Mouse (Mus musculus): Measurements from ENCODE around the gene Itga2. TPM values are rescaled to one million over a fixed set of nuclear protein-coding genes. Genes with fewer than 3 reads are reported as not detected.

Gene Itga2
- 3.3 TPM for total RNA-seq (2023)

DNA sequence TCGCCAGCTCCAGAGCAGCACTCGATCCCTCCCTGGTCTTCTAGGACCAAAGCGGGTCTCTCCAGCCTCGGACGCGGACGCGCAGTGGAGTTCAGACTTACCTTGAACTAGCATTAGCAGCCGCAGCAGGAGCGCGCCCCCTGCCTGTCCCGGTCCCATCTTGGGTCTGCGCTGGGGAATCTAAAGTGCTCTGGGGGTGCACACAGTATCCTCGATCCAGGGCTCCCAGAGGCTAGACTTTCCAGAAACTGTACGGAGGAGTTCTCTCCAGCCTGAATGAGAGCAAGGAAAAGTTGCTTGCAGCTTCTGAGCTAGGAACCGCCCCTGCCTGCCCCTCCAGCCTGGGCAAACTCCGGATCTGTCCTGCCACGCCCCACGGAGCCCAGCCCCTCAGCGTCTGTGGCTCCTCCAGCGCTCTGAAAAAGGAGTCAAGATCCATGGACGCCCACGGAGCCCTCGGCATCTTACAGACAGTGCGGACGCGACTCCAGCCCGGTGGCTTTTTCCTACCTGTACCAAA, at the start of gene Itga2:
Itga2 (minus strand) TSS at position 326 of the 520 bp plus-strand sequence.

GRCm38 (mm10) chr13:114817751-114818360, 114.0 kb downstream of the Itga2 start, which contains the start of gene Mocs2:
Gene Mocs2, plus strand, starts transcription at chr13:114818236.

Other genes starting within 250 kb of the Itga2 start
- 30.0 TPM for gene Mocs2, start 113.9 kb downstream of the Itga2 start, total RNA-seq (2023)
- gene Pelo, start 158.1 kb upstream of the Itga2 start, total RNA-seq (2023): 9.6 TPM
- not detected for gene Gm49395, start 169.8 kb upstream of the Itga2 start, total RNA-seq (2023)
- 0.59 TPM for gene Itga1, start 169.9 kb upstream of the Itga2 start, total RNA-seq (2023)